Mouse (Mus musculus) kidney, postnatal 0 days (tissue): ENCODE measurements around the gene Unc45a. TPM values are rescaled to one million over a fixed set of nuclear protein-coding genes. Genes with fewer than 3 reads are reported as not detected.

Experiments
- ATAC-seq: fragments of 200-750 bp; cut with Nextera tagmentation; replicated peaks from 2 replicates; pipeline ENCODE4 v1.8.0; 2017; ENCODE audit warnings: low read depth, moderate number of reproducible peaks, moderate TSS enrichment, moderate library complexity; ENCODE audit not compliant: low FRiP score
- DNase-seq: peaks from one replicate; pipeline ENCODE4 v3.0.0-alpha.2; 2016; ENCODE audit warnings: low spot score
- H3K27ac ChIP-seq: fragments of 300-500 bp; sonication (generic); 2 replicates; pipeline ENCODE4 v1.5.1; 2014; ENCODE audit warnings: mild to moderate bottlenecking
- H3K27me3 ChIP-seq: fragments of 300-500 bp; sonication (generic); 2 replicates; pipeline ENCODE4 v1.6.1; 2014; ENCODE audit warnings: low read length, mixed read lengths; ENCODE audit not compliant: insufficient read depth
- H3K36me3 ChIP-seq: fragments of 300-500 bp; sonication (generic); 2 replicates; pipeline ENCODE4 v1.6.1; 2014; ENCODE audit warnings: low read length, mixed read lengths; ENCODE audit not compliant: insufficient read depth
- H3K4me1 ChIP-seq: fragments of 300-500 bp; sonication (generic); replicated peaks from 2 replicates; pipeline ENCODE4 v1.6.1; 2014; ENCODE audit warnings: antibody characterized with exemption, low read length, mixed read lengths; ENCODE audit not compliant: insufficient read depth
- H3K4me2 ChIP-seq: fragments of 300-500 bp; sonication (generic); 2 replicates; pipeline ENCODE4 v1.6.1; 2014; ENCODE audit warnings: mild to moderate bottlenecking, low read length, moderate library complexity, mixed read lengths
- H3K4me3 ChIP-seq: fragments of 300-500 bp; sonication (generic); replicated peaks from 2 replicates; pipeline ENCODE4 v1.5.1; 2014; ENCODE audit warnings: low read depth, low read length
- H3K9ac ChIP-seq: fragments of 300-500 bp; sonication (generic); 2 replicates; pipeline ENCODE4 v1.6.1; 2014; ENCODE audit warnings: low read depth, low read length
- H3K9me3 ChIP-seq: fragments of 300-500 bp; sonication (generic); replicated peaks from 2 replicates; pipeline ENCODE4 v1.6.1; 2016; ENCODE audit warnings: low read length, inconsistent platforms, mixed read lengths
- CTCF ChIP-seq: IDR thresholded peaks from 2 replicates; pipeline ENCODE4 v1.5.1; 2016; ENCODE audit warnings: antibody characterized with exemption, low read depth, mild to moderate bottlenecking, moderate library complexity
- WGBS: fragments of 180-500 bp; shearing (Covaris S2); extraction: QIAGEN DNeasy Blood & Tissue Kit; methylation state at CpG from one replicate; pipeline ENCODE4 v1.1.7; 2014; 5-methylcytosine and 5-hydroxymethylcytosine counted together
- polyA plus RNA-seq: library from polyadenylated mRNA; unstranded; fragments of >200 nt; fragmentation: Nextera tagmentation; extraction: Ambion mirVana; gene quantifications from 2 replicates; pipeline ENCODE4 v1.2.1, GENCODE M21; 2015

The Unc45a gene
- polyA plus RNA-seq, result 28.2 and 29.7 TPM in 2 replicates

DNA sequence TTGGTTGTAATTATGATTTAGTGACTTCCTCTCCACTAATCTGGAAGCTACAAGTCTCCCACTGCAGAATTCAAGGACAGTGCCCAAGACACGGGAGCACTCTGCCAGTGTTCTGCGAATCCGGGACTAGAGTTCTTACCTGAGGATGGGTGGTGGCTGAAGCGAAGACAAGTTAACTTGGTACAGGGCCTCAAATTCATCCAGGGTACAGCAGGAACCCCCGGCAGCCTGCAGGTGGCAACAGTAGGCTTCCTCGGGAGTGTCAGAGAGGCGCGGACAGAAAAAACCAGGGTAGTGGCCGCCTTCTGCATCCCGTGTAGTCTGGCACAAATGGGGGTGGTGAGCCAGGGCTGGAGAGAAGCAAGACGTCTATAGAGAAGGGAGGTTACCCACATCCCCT, at the start of gene Unc45a:
Gene Unc45a, minus strand, starts transcription at position 213 of the 400 bp plus-strand sequence.
- DNase-seq, result peak; percentile 94
- peak within 1 kb of the TSS; percentile 60 for H3K9ac ChIP-seq
- peak within 1 kb of the TSS; percentile 89 for H3K27ac ChIP-seq
- TF ChIP-seq CTCF, result peak; percentile 82
- peak; percentile 50; the same call in 1 of the 2 replicates for ATAC-seq
- peak within 1 kb of the TSS; percentile 76 for H3K4me2 ChIP-seq
- peaks cover 15% of the 10 kb centered on the region for H3K4me1 ChIP-seq
- H3K4me3 ChIP-seq, result peak within 1 kb of the TSS; percentile 63
- 1% methylated on average over 11 of the region's 11 CpGs for WGBS
- H3K36me3 ChIP-seq, result peaks cover 16% of the 10 kb centered on the region
- H3K9me3 ChIP-seq, result no peaks in the 10 kb centered on the region
- H3K27me3 ChIP-seq, result no peaks in the 10 kb centered on the region

GRCm38 (mm10) chr7:80387633-80388543, 47.1 kb upstream of the Unc45a start, which contains the start of gene Fes:
TSS of gene Fes (minus strand) at chr7:80387946.
- Histone ChIP-seq H3K9ac (peak within 1 kb of the TSS; percentile 50), H3K36me3 (peaks cover 39% of the 10 kb centered on the region), H3K27ac (peak within 1 kb of the TSS; percentile 70), H3K9me3 (no peaks in the 10 kb centered on the region), H3K4me2 (peak within 1 kb of the TSS; percentile 57), H3K4me1 (peaks cover 16% of the 10 kb centered on the region; the same call in 1 of the 2 replicates), H3K4me3 (peak within 1 kb of the TSS; percentile 26), H3K27me3 (no peaks in the 10 kb centered on the region)
- ATAC-seq (peak; percentile 38), DNase-seq (peak; percentile 77)
- 9% methylated on average over 33 of the region's 33 CpGs for WGBS
- no peak for TF ChIP-seq CTCF

DNA sequence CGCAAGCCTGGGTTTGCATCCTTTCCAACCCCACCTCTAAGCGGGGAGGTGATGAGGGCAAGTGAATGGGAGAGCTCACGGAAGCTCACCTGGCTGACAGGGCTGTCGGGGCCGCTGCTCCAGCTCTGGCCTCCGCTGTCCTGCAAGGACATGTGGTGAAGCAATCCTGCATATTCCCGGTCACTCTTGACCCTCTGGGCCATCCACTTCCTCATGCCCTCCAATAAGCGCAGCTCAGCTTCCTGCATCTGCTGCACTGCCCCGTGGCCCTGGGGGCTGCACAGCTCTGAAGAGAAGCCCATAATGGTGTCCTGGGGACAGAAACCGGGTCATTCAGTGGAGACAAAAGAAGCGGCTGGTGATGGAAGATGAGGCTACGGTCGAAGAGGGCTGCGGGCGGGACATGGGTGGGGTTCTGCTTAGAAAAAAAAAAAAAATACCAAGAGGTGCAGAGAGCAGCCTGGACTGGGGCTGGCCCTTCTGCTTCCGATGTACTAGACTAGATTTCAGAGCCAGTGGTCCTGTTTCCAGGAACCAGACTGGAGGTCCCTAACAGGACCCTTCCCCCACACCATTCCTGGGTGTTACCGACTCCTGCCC, 46.3 kb upstream of the Unc45a start:
- H3K4me3 ChIP-seq, result peak overlapping the region; percentile 26
- H3K9ac ChIP-seq, result peak overlapping the region; percentile 50
- H3K4me1 ChIP-seq, result peaks cover 16% of the 10 kb centered on the region; the same call in 1 of the 2 replicates
- 39% methylated on average over 17 of the region's 17 CpGs for WGBS
- H3K27me3 ChIP-seq, result no peaks in the 10 kb centered on the region
- peak overlapping the region; percentile 70 for H3K27ac ChIP-seq
- H3K4me2 ChIP-seq, result peak overlapping the region; percentile 57
- peaks cover 38% of the 10 kb centered on the region for H3K36me3 ChIP-seq
- no peaks in the 10 kb centered on the region for H3K9me3 ChIP-seq
- ATAC-seq, result no peak
- DNase-seq, result peak; percentile 32
- TF ChIP-seq CTCF, result no peak

- Histone ChIP-seq H3K4me1 (peaks cover 16% of the 10 kb centered on the region; the same call in 1 of the 2 replicates), H3K27ac (peak overlapping the region; percentile 68), H3K4me3 (peak overlapping the region; percentile 26), H3K36me3 (peaks cover 30% of the 10 kb centered on the region), H3K4me2 (peak overlapping the region; percentile 57), H3K9ac (peak overlapping the region; percentile 40; the same call in 1 of the 2 replicates), H3K9me3 (no peaks in the 10 kb centered on the region), H3K27me3 (no peaks in the 10 kb centered on the region)
- peak; percentile 94 for TF ChIP-seq CTCF
- WGBS, result 39% methylated on average over 18 of the region's 18 CpGs
- ATAC-seq (peak; percentile 65), DNase-seq (peak; percentile 96)
Observed at GRCm38 (mm10) chr7:80386235-80386930, 45.6 kb upstream of the Unc45a start.

- no peaks in the 10 kb centered on the region for H3K9me3 ChIP-seq
- WGBS, result 60% methylated on average over 11 of the region's 11 CpGs
- no peak overlapping the region for H3K4me2 ChIP-seq
- no peak for TF ChIP-seq CTCF
- no peaks in the 10 kb centered on the region for H3K27me3 ChIP-seq
- H3K36me3 ChIP-seq, result 0 out of 2 replicates have a peak, but pooled peaks cover 12% of the 10 kb centered on the region
- DNase-seq, result no peak
- H3K27ac ChIP-seq, result no peak overlapping the region
- no peak for ATAC-seq
- no peak overlapping the region for H3K9ac ChIP-seq
- H3K4me1 ChIP-seq, result peaks cover 12% of the 10 kb centered on the region; the same call in 1 of the 2 replicates
- no peak overlapping the region for H3K4me3 ChIP-seq
Observed at GRCm38 (mm10) chr7:80382919-80383318, 42.1 kb upstream of the Unc45a start.

DNA sequence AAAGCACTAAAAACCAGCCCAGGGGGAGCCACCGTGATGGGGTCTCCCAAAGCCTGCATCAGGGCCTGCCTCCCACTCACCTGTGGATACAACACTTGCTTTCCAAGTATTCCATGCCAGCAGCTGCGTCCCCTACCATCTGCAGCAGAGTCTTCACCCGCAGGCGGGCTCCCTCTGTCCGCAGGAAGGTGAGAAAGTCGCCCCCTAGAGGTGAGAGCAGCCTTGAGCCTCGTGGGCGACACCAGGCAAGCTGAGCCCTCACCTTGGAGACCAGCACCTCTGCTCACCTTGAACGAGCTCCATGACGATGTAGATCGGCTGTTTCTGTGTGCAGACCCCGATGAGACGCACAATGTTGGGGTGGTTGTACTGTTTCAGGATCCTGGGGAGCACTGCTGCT, 38.7 kb upstream of the Unc45a start:
- Histone ChIP-seq H3K9me3 (no peaks in the 10 kb centered on the region), H3K4me2 (no peak overlapping the region), H3K27me3 (no peaks in the 10 kb centered on the region), H3K9ac (no peak overlapping the region), H3K4me3 (no peak overlapping the region), H3K4me1 (0 out of 2 replicates have a peak, but pooled peaks cover 3% of the 10 kb centered on the region), H3K36me3 (0 out of 2 replicates have a peak, but pooled peaks cover 12% of the 10 kb centered on the region), H3K27ac (no peak overlapping the region)
- TF ChIP-seq CTCF, result peak; percentile 63
- ATAC-seq (no peak), DNase-seq (peak; percentile 12)
- WGBS, result 67% methylated on average over 13 of the region's 13 CpGs
